Mouse (Mus musculus) kidney, embryonic 14.5 days (tissue): ENCODE results near the gene Gprin2. TPM values are rescaled to one million over a fixed set of nuclear protein-coding genes. Genes with fewer than 3 reads are reported as not detected.

Source experiments
- ATAC-seq: fragments of 200-750 bp; cut with Nextera tagmentation; 2 replicates; pipeline ENCODE4 v1.8.0; 2017; ENCODE audit warnings: moderate number of reproducible peaks, mild to moderate bottlenecking, moderate TSS enrichment, moderate library complexity; ENCODE audit not compliant: low FRiP score, low TSS enrichment
- H3K27ac ChIP-seq: fragments of 300-500 bp; sonication (generic); 2 replicates; pipeline ENCODE4 v1.5.1; 2014; ENCODE audit warnings: low read depth, mild to moderate bottlenecking, low read length, moderate library complexity, mixed read lengths
- H3K27me3 ChIP-seq: fragments of 300-500 bp; sonication (generic); 2 replicates; pipeline ENCODE4 v1.6.1; 2014; ENCODE audit warnings: mild to moderate bottlenecking, low read length; ENCODE audit not compliant: control insufficient read depth, insufficient read depth
- H3K36me3 ChIP-seq: fragments of 300-500 bp; sonication (generic); 2 replicates; pipeline ENCODE4 v1.6.1; 2014; ENCODE audit warnings: low read length, mixed read lengths; ENCODE audit not compliant: control insufficient read depth, insufficient read depth
- H3K4me1 ChIP-seq: fragments of 300-500 bp; sonication (generic); 2 replicates; pipeline ENCODE4 v1.6.1; 2014; ENCODE audit warnings: low read length, mixed read lengths; ENCODE audit not compliant: control insufficient read depth, insufficient read depth
- H3K4me2 ChIP-seq: fragments of 300-500 bp; sonication (generic); replicated peaks from 2 replicates; pipeline ENCODE4 v1.6.1; 2014; ENCODE audit warnings: low read depth, mild to moderate bottlenecking, low read length
- H3K4me3 ChIP-seq: fragments of 300-500 bp; sonication (generic); 2 replicates; pipeline ENCODE4 v1.5.1; 2014; ENCODE audit warnings: mild to moderate bottlenecking, low read length
- H3K9ac ChIP-seq: fragments of 300-500 bp; sonication (generic); 2 replicates; pipeline ENCODE4 v1.6.1; 2014; ENCODE audit warnings: low read depth, mild to moderate bottlenecking, low read length, moderate library complexity
- H3K9me3 ChIP-seq: fragments of 300-500 bp; sonication (generic); 2 replicates; pipeline ENCODE4 v1.6.1; 2016; ENCODE audit warnings: low read length; ENCODE audit not compliant: control insufficient read depth
- WGBS: fragments of 180-500 bp; shearing (Covaris S2); extraction: QIAGEN DNeasy Blood & Tissue Kit; methylation state at CpG from one replicate; pipeline ENCODE4 v1.1.7; 2014; 5-methylcytosine and 5-hydroxymethylcytosine counted together
- polyA plus RNA-seq: library from polyadenylated mRNA; unstranded; fragments of >200 nt; fragmentation: Nextera tagmentation; extraction: Ambion mirVana; gene quantifications from 2 replicates; pipeline ENCODE4 v1.2.1, GENCODE M21; 2014

The Gprin2 gene
- polyA plus RNA-seq, 1 experiment from 2014 or later: 0.42 TPM

DNA sequence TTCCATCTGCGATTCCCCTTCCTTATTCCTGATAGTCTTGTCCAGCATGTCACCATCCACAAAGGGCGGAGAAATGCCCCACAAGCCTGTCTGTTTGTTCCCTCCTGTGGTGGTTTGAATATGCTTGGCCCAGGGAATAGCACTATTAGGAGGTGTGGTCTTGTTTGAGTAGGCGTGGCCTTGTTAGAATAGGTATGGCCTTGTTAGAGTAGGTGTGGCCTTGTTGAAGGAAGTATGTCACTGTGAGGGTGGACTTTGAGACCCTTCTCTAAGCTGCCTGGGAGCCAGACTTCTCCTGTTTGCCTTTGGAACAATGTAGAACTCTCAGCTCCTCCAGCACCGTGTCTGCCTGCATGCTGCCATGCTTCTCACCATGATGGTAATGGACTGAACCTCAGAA lies 8.5 kb upstream of the Gprin2 start:
- H3K4me3 ChIP-seq: no peak overlapping the region
- 91% methylated on average over 4 of the region's 4 CpGs for WGBS
- no peaks in the 10 kb centered on the region; the same call in 1 of the 2 replicates for H3K27me3 ChIP-seq
- H3K36me3 ChIP-seq: no peaks in the 10 kb centered on the region
- no peak overlapping the region for H3K9ac ChIP-seq
- H3K9me3 ChIP-seq: no peaks in the 10 kb centered on the region
- ATAC-seq: no peak
- H3K4me1 ChIP-seq: 0 out of 2 replicates have a peak, but pooled peaks cover 5% of the 10 kb centered on the region
- H3K4me2 ChIP-seq: no peak overlapping the region
- no peak overlapping the region for H3K27ac ChIP-seq

- WGBS: 61% methylated on average over 4 of the region's 4 CpGs
- H3K4me3 ChIP-seq: no peak overlapping the region
- no peak overlapping the region for H3K27ac ChIP-seq
- no peak for ATAC-seq
- no peaks in the 10 kb centered on the region; the same call in 1 of the 2 replicates for H3K27me3 ChIP-seq
- no peaks in the 10 kb centered on the region for H3K4me1 ChIP-seq
- no peaks in the 10 kb centered on the region for H3K9me3 ChIP-seq
- no peak overlapping the region for H3K4me2 ChIP-seq
- H3K9ac ChIP-seq: no peak overlapping the region
- no peaks in the 10 kb centered on the region for H3K36me3 ChIP-seq
Observed at GRCm38 (mm10) chr14:34209080-34209479, 7.6 kb upstream of the Gprin2 start.

DNA sequence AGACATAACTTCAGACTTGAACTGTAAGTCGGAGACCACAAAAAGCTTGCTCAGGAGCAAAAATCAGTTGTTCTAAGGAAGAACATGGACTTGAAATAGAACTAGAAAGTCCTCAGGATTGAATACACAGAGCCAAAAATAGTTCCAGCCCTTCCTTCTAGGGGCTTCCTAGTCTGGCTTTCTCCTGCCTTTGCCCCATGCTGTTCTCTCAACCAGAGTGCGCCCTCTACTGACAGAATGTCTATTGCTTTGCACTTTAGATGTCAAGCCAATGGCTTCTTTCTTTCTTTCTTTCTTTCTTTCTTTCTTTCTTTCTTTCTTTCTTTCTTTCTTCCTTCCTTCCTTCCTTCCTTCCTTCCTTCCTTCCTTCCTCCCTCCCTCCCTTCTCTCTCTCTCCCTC lies 7.2 kb upstream of the Gprin2 start:
- Histone ChIP-seq H3K4me2 (no peak overlapping the region), H3K9ac (no peak overlapping the region), H3K27me3 (no peaks in the 10 kb centered on the region; the same call in 1 of the 2 replicates), H3K27ac (no peak overlapping the region), H3K4me1 (no peaks in the 10 kb centered on the region), H3K4me3 (no peak overlapping the region), H3K36me3 (no peaks in the 10 kb centered on the region), H3K9me3 (no peaks in the 10 kb centered on the region)
- no peak for ATAC-seq
- 53% methylated on average over 2 of the region's 2 CpGs for WGBS

DNA sequence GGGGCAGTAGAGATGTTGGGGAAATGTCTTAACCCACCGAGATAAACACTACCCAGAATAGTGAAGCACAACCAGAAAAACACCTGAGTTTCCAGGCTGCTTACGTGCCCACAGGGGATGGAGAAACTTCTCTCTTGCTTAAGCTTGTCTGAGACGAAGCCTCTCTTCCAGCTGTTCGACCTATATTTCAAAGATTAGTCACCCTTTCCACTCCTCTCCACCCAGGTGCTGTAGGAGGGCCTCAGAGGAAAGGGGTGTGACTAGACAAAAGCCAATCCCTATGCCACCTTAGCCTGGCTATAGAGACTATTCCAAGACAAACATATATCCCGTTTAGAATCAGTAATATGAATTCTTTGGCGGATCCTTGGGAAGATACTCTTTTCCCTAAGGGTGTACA lies 6.5 kb upstream of the Gprin2 start:
- ATAC-seq: no peak
- Histone ChIP-seq H3K9ac (no peak overlapping the region), H3K27me3 (no peaks in the 10 kb centered on the region; the same call in 1 of the 2 replicates), H3K36me3 (no peaks in the 10 kb centered on the region), H3K4me3 (no peak overlapping the region), H3K4me1 (no peaks in the 10 kb centered on the region), H3K9me3 (no peaks in the 10 kb centered on the region), H3K4me2 (no peak overlapping the region), H3K27ac (no peak overlapping the region)
- WGBS: 80% methylated on average over 6 of the region's 6 CpGs

- Histone ChIP-seq H3K4me1 (no peaks in the 10 kb centered on the region; the same call in 1 of the 2 replicates), H3K36me3 (no peaks in the 10 kb centered on the region), H3K4me3 (peak overlapping the region; percentile 60), H3K9me3 (no peaks in the 10 kb centered on the region), H3K9ac (peak overlapping the region; percentile 60; the same call in 1 of the 2 replicates), H3K27me3 (no peaks in the 10 kb centered on the region), H3K4me2 (peak overlapping the region; percentile 87), H3K27ac (no peak overlapping the region)
- 2% methylated on average over 19 of the region's 19 CpGs for WGBS
- ATAC-seq: peak; percentile 74
Observed at GRCm38 (mm10) chr14:34200738-34201230, 669 bp downstream of the Gprin2 start.

- H3K4me1 ChIP-seq: no peaks in the 10 kb centered on the region; the same call in 1 of the 2 replicates
- no peak overlapping the region for H3K4me2 ChIP-seq
- no peaks in the 10 kb centered on the region for H3K9me3 ChIP-seq
- no peak overlapping the region for H3K4me3 ChIP-seq
- no peaks in the 10 kb centered on the region for H3K36me3 ChIP-seq
- no peak overlapping the region for H3K9ac ChIP-seq
- H3K27me3 ChIP-seq: no peaks in the 10 kb centered on the region
- no peak overlapping the region for H3K27ac ChIP-seq
- WGBS: 26% methylated on average over 4 of the region's 4 CpGs
- ATAC-seq: no peak
Observed at GRCm38 (mm10) chr14:34196706-34197105, 4.7 kb downstream of the Gprin2 start.

DNA sequence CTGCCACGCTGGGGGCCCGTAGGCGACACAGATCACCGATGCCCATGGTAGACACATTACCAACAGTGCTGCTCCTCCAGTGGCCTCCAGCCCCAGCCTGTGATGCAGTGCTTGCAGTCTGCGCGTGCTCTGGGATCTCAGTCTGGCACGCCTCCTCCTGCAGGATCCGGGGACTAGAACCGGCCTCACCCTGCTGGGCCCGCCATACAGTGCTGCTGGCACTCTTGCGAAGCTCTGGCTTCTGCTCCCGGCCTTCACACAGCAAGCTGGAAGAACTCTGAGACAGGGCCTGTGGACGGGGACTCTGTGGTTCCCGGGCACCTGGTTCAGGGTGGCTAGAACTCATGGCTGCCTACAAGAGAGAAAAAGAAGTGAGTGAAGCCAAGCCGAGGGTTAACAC lies 6.0 kb downstream of the Gprin2 start:
- H3K4me2 ChIP-seq: no peak overlapping the region
- no peak overlapping the region for H3K9ac ChIP-seq
- no peaks in the 10 kb centered on the region for H3K36me3 ChIP-seq
- no peak overlapping the region for H3K4me3 ChIP-seq
- ATAC-seq: no peak
- H3K4me1 ChIP-seq: no peaks in the 10 kb centered on the region; the same call in 1 of the 2 replicates
- no peaks in the 10 kb centered on the region for H3K9me3 ChIP-seq
- no peaks in the 10 kb centered on the region for H3K27me3 ChIP-seq
- no peak overlapping the region for H3K27ac ChIP-seq
- 91% methylated on average over 15 of the region's 15 CpGs for WGBS

DNA sequence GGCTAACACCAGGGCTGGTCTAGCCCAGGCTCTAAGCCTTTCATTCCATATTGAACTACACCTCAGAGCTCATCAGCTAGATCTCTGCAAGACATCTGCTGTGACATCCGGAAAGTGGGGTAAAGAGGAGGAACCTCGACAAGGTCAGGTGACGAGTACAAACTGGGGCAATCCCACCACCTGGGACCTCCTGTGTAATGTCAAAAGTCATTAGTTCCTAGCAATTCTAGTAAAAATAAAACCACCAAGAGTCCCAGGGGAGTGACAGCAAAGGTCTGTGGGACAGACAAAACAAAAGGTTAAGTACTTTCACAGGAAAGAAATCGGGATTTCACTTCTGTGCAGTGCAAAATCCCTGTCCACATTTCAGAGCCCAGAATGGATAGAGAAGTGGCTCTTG lies 7.6 kb downstream of the Gprin2 start:
- no peaks in the 10 kb centered on the region for H3K9me3 ChIP-seq
- no peak overlapping the region for H3K4me3 ChIP-seq
- no peak overlapping the region for H3K27ac ChIP-seq
- no peak overlapping the region for H3K9ac ChIP-seq
- H3K27me3 ChIP-seq: no peaks in the 10 kb centered on the region
- no peaks in the 10 kb centered on the region for H3K4me1 ChIP-seq
- no peaks in the 10 kb centered on the region for H3K36me3 ChIP-seq
- WGBS: 66% methylated on average over 4 of the region's 4 CpGs
- no peak overlapping the region for H3K4me2 ChIP-seq
- no peak for ATAC-seq

GRCm38 (mm10) chr14:34190361-34190760 lies 11.1 kb downstream of the Gprin2 start:
- ATAC-seq: no peak
- H3K4me3 ChIP-seq: no peak overlapping the region
- H3K9me3 ChIP-seq: no peaks in the 10 kb centered on the region
- H3K27ac ChIP-seq: no peak overlapping the region
- H3K27me3 ChIP-seq: no peaks in the 10 kb centered on the region
- 77% methylated on average over 7 of the region's 7 CpGs for WGBS
- H3K36me3 ChIP-seq: no peaks in the 10 kb centered on the region
- H3K4me2 ChIP-seq: no peak overlapping the region
- H3K9ac ChIP-seq: no peak overlapping the region
- H3K4me1 ChIP-seq: no peaks in the 10 kb centered on the region
